7 mouse cellular contexts compared by ENCODE assay signal in the genomic region with DNA sequence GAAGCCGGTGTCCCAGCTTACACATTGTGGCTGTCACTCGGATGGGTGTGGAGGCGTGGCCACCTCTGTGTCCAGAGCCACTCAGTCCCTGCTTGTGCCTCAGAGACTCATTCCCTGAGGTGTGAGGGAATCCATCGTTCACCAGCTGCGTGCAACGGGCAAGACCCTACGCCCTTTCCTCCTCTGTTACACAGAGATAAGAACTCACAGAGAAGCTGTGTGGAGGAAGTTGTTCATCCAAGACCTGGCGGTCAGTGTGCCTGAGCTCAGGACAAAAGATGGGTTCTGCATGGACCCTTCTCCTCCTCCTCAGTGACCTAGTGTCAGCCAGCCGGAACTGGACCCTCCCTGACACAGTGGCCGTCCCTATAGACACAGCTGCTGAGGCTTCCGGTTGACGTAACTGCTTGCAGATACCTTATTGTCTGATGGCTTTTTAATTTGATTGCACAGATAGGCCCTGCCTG.
DNase-seq lines count a peak whose midpoint lies in the region; ATAC-seq and TF ChIP-seq lines count a peak whose summit lies in the region.

No protein-coding gene starts in this region.

- H3K4me3 ChIP-seq in G1E (ENCODE audit: low read depth, low read length): peak overlapping the region; percentile 57; the same call in 1 of the 2 replicates
- no peak overlapping the region for H3K4me3 ChIP-seq in hindbrain, embryonic 10.5 days
- H3K4me3 ChIP-seq in lung, postnatal 0 days (ENCODE audit: low read depth, low read length): no peak overlapping the region

- H3K4me2 ChIP-seq in lung, postnatal 0 days (replicated peaks; ENCODE audit: low read depth, low read length): no peak overlapping the region

- WGBS in hindbrain, embryonic 10.5 days: 39% methylated on average over 12 of the region's 12 CpGs
- 22% methylated on average over 12 of the region's 12 CpGs for WGBS in lung, postnatal 0 days

- no peaks in the 10 kb centered on the region for H3K27me3 ChIP-seq in G1E (ENCODE audit: insufficient read depth, low read length)
- H3K27me3 ChIP-seq in hindbrain, embryonic 10.5 days (ENCODE audit: insufficient read depth, poor library complexity, severe bottlenecking): no peaks in the 10 kb centered on the region
- H3K27me3 ChIP-seq in lung, postnatal 0 days (replicated peaks; ENCODE audit: insufficient read depth, low read length): no peaks in the 10 kb centered on the region

- TF ChIP-seq EP300 in lung, postnatal 0 days (IDR thresholded peaks at IDR 0.05): peak; percentile 92

- DNase-seq in 416B (ENCODE audit: low read depth): peak; percentile 41
- peak; percentile 68 for DNase-seq in G1E (ENCODE audit: low spot score)
- peak; percentile 33 for DNase-seq in hindbrain, embryonic 10.5 days (ENCODE audit: low spot score)
- peak; percentile 73 for DNase-seq in lung, postnatal 0 days (ENCODE audit: low spot score)
- DNase-seq in left cerebral cortex, postnatal 4 days: no peak
- DNase-seq in layer of hippocampus, adult 9-11 months: no peak
- no peak for DNase-seq in retina, postnatal 1 day

- peak overlapping the region; percentile 24 for H3K27ac ChIP-seq in hindbrain, embryonic 10.5 days
- no peak overlapping the region for H3K27ac ChIP-seq in lung, postnatal 0 days (ENCODE audit: low read length)

- H3K4me1 ChIP-seq in G1E (ENCODE audit: insufficient read depth, low read depth, low read length): peaks cover 78% of the 10 kb centered on the region
- H3K4me1 ChIP-seq in hindbrain, embryonic 10.5 days (replicated peaks): peaks cover 48% of the 10 kb centered on the region
- H3K4me1 ChIP-seq in lung, postnatal 0 days (ENCODE audit: insufficient read depth, low read depth, low read length): no peaks in the 10 kb centered on the region

- H3K36me3 ChIP-seq in G1E (replicated peaks): peaks cover 66% of the 10 kb centered on the region
- H3K36me3 ChIP-seq in hindbrain, embryonic 10.5 days: no peaks in the 10 kb centered on the region
- H3K36me3 ChIP-seq in lung, postnatal 0 days (ENCODE audit: insufficient read depth, low read length): no peaks in the 10 kb centered on the region

- H3K9me3 ChIP-seq in G1E (replicated peaks): no peaks in the 10 kb centered on the region
- H3K9me3 ChIP-seq in hindbrain, embryonic 10.5 days: no peaks in the 10 kb centered on the region
- no peaks in the 10 kb centered on the region for H3K9me3 ChIP-seq in lung, postnatal 0 days (ENCODE audit: low read length)

- intact Hi-C loops in left cerebral cortex, postnatal 4 days (cut with DNase I): no loop called here

- ATAC-seq in G1E (ENCODE audit: extremely low read depth, insufficient number of reproducible peaks, low FRiP score, poor library complexity, severe bottlenecking): peak; percentile 82
- ATAC-seq in lung, postnatal 0 days: peak; percentile 96

- no peak for TF ChIP-seq CTCF in G1E (IDR thresholded peaks at IDR 0.05; ENCODE audit: low read depth, low read length)
- no peak for TF ChIP-seq CTCF in lung, postnatal 0 days (IDR thresholded peaks at IDR 0.05)

- H3K9ac ChIP-seq in lung, postnatal 0 days (replicated peaks; ENCODE audit: low read depth): no peak overlapping the region

Comparison
In these comparisons a context has a peak if more than half of its experiments do, and no peak if none do; other contexts are left out.
1. DNase-seq: peak in 416B (single experiment), G1E (single experiment), hindbrain, embryonic 10.5 days (single experiment) and lung, postnatal 0 days (single experiment); none in left cerebral cortex, postnatal 4 days (single experiment), layer of hippocampus, adult 9-11 months (single experiment) and retina, postnatal 1 day (single experiment).